Mouse (Mus musculus) small intestine, adult 2 months (tissue): ENCODE results near the gene A4galt. TPM values are rescaled to one million over a fixed set of nuclear protein-coding genes. Genes with fewer than 3 reads are reported as not detected.

Experiments used
- H3K27ac ChIP-seq: fragments of 200-500 bp; 2 replicates; pipeline ENCODE4 v1.5.1; 2012; ENCODE audit warnings: low read depth, low read length, control low read depth, inconsistent platforms; ENCODE audit not compliant: insufficient read depth
- H3K27me3 ChIP-seq: fragments of 200-500 bp; 2 replicates; pipeline ENCODE4 v1.6.1; 2012; ENCODE audit warnings: mild to moderate bottlenecking, moderate library complexity, low read length, inconsistent platforms; ENCODE audit not compliant: control insufficient read depth, insufficient read depth
- H3K36me3 ChIP-seq: fragments of 200-500 bp; 2 replicates; pipeline ENCODE4 v1.6.1; 2012; ENCODE audit warnings: mild to moderate bottlenecking, low read length, control low read depth, inconsistent platforms; ENCODE audit not compliant: control insufficient read depth, insufficient read depth
- H3K4me1 ChIP-seq: fragments of 200-500 bp; 2 replicates; pipeline ENCODE4 v1.6.1; 2012; ENCODE audit warnings: low read length, inconsistent platforms, mixed read lengths; ENCODE audit not compliant: control insufficient read depth, insufficient read depth, insufficient read length
- H3K4me3 ChIP-seq: fragments of 200-500 bp; 2 replicates; pipeline ENCODE4 v1.5.1; 2012; ENCODE audit warnings: low read depth, mild to moderate bottlenecking, control low read depth, inconsistent platforms, low read length, moderate library complexity
- CTCF ChIP-seq: fragments of 200-500 bp; IDR thresholded peaks from 2 replicates; pipeline ENCODE4 v1.5.1; 2012; ENCODE audit warnings: low read depth, mild to moderate bottlenecking, control low read depth, inconsistent platforms, low read length, moderate library complexity, mixed read lengths; ENCODE audit not compliant: insufficient replicate concordance, insufficient read length; ENCODE audit errors: extremely low read depth
- POLR2A ChIP-seq: fragments of 200-500 bp; IDR thresholded peaks from 2 replicates; pipeline ENCODE4 v1.6.1; 2012; ENCODE audit warnings: low read depth, mild to moderate bottlenecking, control low read depth, inconsistent platforms, low read length, moderate library complexity
- WGBS: fragments of 180-500 bp; shearing (Covaris S2); methylation state at CpG from one replicate; pipeline ENCODE4 v1.1.7; 2018; 5-methylcytosine and 5-hydroxymethylcytosine counted together
- polyA plus RNA-seq: library from polyadenylated mRNA; depleted of rRNA; stranded (reverse); fragments of >200 nt; gene quantifications from 2 replicates; pipeline ENCODE4 v1.2.3, GENCODE M21; 2012

The A4galt gene
- polyA plus RNA-seq, 1 experiment, result 16.7 TPM

DNA sequence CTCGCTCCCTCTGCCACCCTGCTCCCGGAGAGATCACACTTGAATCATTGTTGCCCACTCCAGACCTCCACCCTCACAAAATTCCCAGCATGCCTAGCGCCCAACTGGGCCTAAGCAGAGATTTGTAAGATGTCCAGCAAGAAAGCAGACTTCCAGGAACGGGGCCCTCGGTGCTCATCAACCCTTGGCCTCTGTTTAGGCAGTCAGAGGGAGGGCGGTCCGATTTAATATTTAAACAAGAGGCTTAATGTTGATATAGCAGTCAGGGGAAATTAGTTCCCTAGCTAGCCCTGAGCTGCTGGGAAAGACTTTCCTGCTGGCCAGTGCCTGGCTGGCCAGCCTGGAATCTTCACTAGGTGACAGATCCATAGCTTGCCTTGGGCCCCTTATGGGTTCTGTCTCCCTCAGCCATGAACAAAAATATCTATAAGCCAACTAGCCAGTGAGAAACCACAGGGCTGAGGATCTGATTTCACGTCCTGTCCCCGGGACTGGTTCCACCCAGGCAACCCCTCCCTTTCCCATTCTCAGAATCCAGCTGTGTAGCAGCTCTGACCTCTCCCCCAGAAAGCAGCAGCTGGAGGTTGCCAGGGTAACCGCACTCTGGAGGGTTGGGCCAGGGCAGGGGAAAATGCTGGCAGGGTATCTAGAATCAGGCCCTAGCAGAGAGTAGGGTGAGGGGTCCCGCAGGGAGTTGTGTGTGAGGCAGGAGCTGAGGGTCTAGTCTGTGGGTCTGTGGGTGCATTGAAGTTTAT, 28.2 kb downstream of the A4galt start:
- no peak for TF ChIP-seq POLR2A
- TF ChIP-seq CTCF, result no peak
- WGBS, result 23% methylated on average over 11 of the region's 11 CpGs

DNA sequence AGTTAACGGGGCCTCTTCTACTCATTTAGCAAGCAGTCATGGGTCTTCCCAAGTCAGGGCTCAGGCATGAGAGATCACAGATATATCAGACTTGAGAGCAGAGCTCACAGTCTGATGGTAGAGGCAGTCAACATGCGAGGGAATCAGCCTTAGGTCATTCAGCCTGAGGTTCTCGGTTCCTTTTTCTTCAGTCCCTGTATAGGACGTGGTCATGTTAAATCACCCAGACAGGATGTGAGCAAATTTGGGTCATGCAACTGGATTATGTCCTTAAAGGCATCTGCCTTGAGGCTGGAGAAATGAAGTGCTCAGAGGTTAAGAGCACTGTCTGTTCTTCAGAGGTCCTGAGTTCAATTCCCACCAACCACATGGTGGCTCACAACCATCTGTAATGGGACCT, 29.9 kb downstream of the A4galt start:
- TF ChIP-seq POLR2A (no peak), CTCF (no peak)
- WGBS, result 80% methylated on average over 4 of the region's 4 CpGs
- Histone ChIP-seq H3K27ac (peak overlapping the region; percentile 44; the same call in 1 of the 2 replicates), H3K36me3 (no peaks in the 10 kb centered on the region), H3K4me1 (peaks cover 18% of the 10 kb centered on the region), H3K4me3 (no peak overlapping the region), H3K27me3 (no peaks in the 10 kb centered on the region)

More for the DNA sequence above, 28.2 kb downstream of the A4galt start:
- peaks cover 18% of the 10 kb centered on the region for H3K4me1 ChIP-seq
- H3K27ac ChIP-seq, result peak overlapping the region; percentile 71
- H3K4me3 ChIP-seq, result no peak overlapping the region
- H3K36me3 ChIP-seq, result no peaks in the 10 kb centered on the region
- H3K27me3 ChIP-seq, result no peaks in the 10 kb centered on the region

DNA sequence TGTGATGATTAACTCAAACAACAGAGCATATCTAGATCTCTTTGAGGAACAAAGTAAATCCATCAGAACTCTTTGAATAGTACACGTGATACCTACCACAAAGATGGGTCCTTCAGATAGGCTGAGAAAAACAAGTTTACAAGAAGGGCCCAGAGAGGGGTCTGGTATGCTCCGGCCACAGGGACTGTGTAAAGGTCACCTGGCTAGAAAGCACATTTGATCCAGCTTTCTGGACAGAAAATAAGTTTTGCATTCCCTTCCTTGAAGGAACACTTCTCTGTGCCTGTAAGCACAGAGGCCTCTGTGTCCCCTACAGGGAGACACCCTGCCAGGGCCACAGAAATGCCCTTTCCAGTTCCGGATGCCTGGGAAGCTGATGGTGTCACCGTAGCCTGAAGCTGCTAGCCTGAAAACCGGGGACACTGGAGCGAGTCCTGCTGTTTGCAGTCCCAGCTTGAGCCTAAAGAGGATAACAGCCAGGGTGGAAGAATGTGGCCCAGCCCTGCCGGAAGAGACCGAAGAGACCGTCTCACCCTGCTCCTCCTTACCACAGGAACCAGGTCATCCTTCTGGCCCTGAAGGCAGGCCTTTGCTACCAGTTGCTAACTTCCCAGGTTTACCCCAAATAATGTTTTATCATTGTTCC, 31.1 kb downstream of the A4galt start:
- H3K4me1 ChIP-seq, result peaks cover 18% of the 10 kb centered on the region
- no peaks in the 10 kb centered on the region for H3K27me3 ChIP-seq
- no peak overlapping the region for H3K4me3 ChIP-seq
- peak overlapping the region; percentile 9; the same call in 1 of the 2 replicates for H3K27ac ChIP-seq
- H3K36me3 ChIP-seq, result no peaks in the 10 kb centered on the region
- TF ChIP-seq POLR2A, result no peak
- TF ChIP-seq CTCF, result no peak
- WGBS, result 77% methylated on average over 9 of the region's 9 CpGs

DNA sequence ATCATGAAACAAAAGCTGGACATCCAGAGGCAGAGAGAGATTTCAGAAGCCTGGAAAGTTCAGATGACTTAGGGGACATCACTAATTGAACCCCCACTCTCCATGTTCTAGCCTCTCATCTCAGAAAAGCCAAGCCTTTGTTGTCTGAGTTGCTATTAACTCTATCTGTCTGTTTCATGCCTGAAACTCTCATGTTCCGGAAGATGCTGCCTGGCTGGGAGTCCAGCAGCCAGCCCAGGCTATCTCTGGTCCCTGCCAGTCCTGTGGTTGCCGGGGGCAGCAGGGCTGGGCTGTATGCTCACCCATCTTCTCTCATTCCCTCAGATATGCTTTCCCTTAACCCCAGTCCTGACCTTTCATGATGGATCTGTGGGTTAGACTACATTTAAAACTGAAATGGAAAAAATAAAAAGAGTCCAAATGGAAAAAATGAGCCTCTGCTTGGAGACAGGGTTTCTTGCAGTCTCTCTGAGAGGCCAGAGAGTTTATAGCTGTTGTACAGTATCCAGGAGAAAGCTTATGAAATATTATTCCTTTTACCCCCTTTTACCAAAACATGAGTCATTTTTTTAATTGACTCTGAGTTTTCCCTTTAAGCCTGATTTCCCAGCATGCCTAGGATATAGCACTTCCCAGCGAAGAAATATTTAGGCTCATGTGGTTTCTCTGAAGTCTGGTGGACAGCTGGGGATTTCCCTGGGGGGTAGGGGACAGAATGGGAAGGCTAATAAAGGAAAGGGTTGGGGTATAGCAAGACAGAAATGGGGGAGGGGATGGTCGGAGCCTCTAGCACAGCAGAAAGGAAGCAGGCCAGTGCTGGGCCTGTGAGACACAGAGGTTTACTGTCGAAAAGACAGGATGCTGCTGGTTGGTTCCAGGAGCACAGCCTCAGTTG, 36.0 kb downstream of the A4galt start:
- Histone ChIP-seq H3K27ac (peak overlapping the region; percentile 81), H3K4me1 (no peaks in the 10 kb centered on the region), H3K36me3 (no peaks in the 10 kb centered on the region), H3K4me3 (no peak overlapping the region), H3K27me3 (no peaks in the 10 kb centered on the region; the same call in 1 of the 2 replicates)
- WGBS, result 64% methylated on average over 5 of the region's 5 CpGs
- TF ChIP-seq CTCF (no peak), POLR2A (no peak)

DNA sequence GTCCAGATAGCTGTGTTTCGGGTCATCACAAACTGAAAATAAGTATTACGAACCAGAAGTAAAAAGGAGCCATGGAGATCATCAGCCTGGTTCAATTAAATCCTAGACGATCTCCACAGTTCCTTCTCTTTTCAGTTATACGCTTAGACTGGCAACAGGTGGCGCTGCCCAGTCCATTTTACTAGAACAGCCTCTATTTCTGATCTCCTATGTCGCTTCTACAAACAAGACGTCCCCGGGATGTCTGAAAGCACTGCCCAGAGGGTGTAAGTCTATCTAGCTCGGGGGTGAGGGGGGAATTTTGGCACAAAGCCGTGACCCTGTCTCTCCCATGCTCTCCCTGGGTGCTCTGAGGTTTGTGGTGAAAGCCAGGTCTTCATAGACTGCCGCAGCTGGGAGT, 41.3 kb downstream of the A4galt start:
- no peak overlapping the region for H3K27ac ChIP-seq
- whole genome bisulfite sequencing, result 21% methylated on average over 11 of the region's 11 CpGs
- H3K4me1 ChIP-seq, result no peaks in the 10 kb centered on the region
- no peaks in the 10 kb centered on the region; the same call in 1 of the 2 replicates for H3K27me3 ChIP-seq
- peak overlapping the region; percentile 39 for H3K4me3 ChIP-seq
- no peak for TF ChIP-seq POLR2A
- TF ChIP-seq CTCF, result peak; percentile 48; the same call in 1 of the 2 replicates
- H3K36me3 ChIP-seq, result no peaks in the 10 kb centered on the region

GRCm38 (mm10) chr15:83209719-83210118, 41.9 kb downstream of the A4galt start:
- H3K36me3 ChIP-seq, result no peaks in the 10 kb centered on the region
- H3K4me3 ChIP-seq, result peak overlapping the region; percentile 39
- no peaks in the 10 kb centered on the region; the same call in 1 of the 2 replicates for H3K27me3 ChIP-seq
- 25% methylated on average over 10 of the region's 10 CpGs for WGBS
- peaks cover 1% of the 10 kb centered on the region; the same call in 1 of the 2 replicates for H3K4me1 ChIP-seq
- TF ChIP-seq POLR2A (no peak), CTCF (no peak)
- H3K27ac ChIP-seq, result no peak overlapping the region

GRCm38 (mm10) chr15:83209092-83209695, 42.4 kb downstream of the A4galt start:
- 70% methylated on average over 4 of the region's 4 CpGs for WGBS
- Histone ChIP-seq H3K4me1 (peaks cover 3% of the 10 kb centered on the region; the same call in 1 of the 2 replicates), H3K27ac (no peak overlapping the region), H3K4me3 (no peak overlapping the region), H3K27me3 (no peaks in the 10 kb centered on the region; the same call in 1 of the 2 replicates), H3K36me3 (no peaks in the 10 kb centered on the region)
- TF ChIP-seq POLR2A (no peak), CTCF (no peak)
